Mouse (Mus musculus): Measurements from ENCODE around the gene Ucp1. TPM values are rescaled to one million over a fixed set of nuclear protein-coding genes. Genes with fewer than 3 reads are reported as not detected.
"Not testable (repeated sequence)": the region's sequence is repeated elsewhere in the genome, so short reads cannot be mapped to it uniquely, and the experiment has no call there.

Gene Ucp1
- polyA plus RNA-seq, 1 experiment from 2014 or later = 0.14 TPM

GRCm38 (mm10) chr8:83272464-83272863, 17.7 kb upstream of the Ucp1 start:
- Histone ChIP-seq H3K27me3 (replicated peaks; ENCODE audit: control insufficient read depth, insufficient read depth, low read length) (no peaks in the 10 kb centered on the region), H3K27ac (replicated peaks; ENCODE audit: low read depth, low read length) (no peak overlapping the region), H3K9me3 (ENCODE audit: control insufficient read depth, low read length) (no peaks in the 10 kb centered on the region), H3K4me3 (ENCODE audit: low read depth, low read length) (no peak overlapping the region), H3K4me2 (ENCODE audit: low read depth, low read length) (no peak overlapping the region), H3K9ac (ENCODE audit: low read depth, low read length) (no peak overlapping the region), H3K36me3 (ENCODE audit: control insufficient read depth, insufficient read depth, low read length) (0 out of 2 replicates have a peak, but pooled peaks cover 5% of the 10 kb centered on the region), H3K4me1 (ENCODE audit: control insufficient read depth, insufficient read depth, low read length) (no peaks in the 10 kb centered on the region)
- WGBS = 67% methylated on average over 10 of the region's 10 CpGs
- no peak for DNase-seq (ENCODE audit: low spot score)
- no peak for ATAC-seq (ENCODE audit: low read depth)

- Histone ChIP-seq H3K27me3 (replicated peaks; ENCODE audit: control insufficient read depth, insufficient read depth, low read length) (no peaks in the 10 kb centered on the region), H3K9me3 (ENCODE audit: control insufficient read depth, low read length) (no peaks in the 10 kb centered on the region), H3K9ac (ENCODE audit: low read depth, low read length) (no peak overlapping the region), H3K27ac (replicated peaks; ENCODE audit: low read depth, low read length) (no peak overlapping the region), H3K36me3 (ENCODE audit: control insufficient read depth, insufficient read depth, low read length) (0 out of 2 replicates have a peak, but pooled peaks cover under 1% of the 10 kb centered on the region), H3K4me1 (ENCODE audit: control insufficient read depth, insufficient read depth, low read length) (no peaks in the 10 kb centered on the region), H3K4me3 (ENCODE audit: low read depth, low read length) (no peak overlapping the region), H3K4me2 (ENCODE audit: low read depth, low read length) (no peak overlapping the region)
- ATAC-seq (ENCODE audit: low read depth) = no peak
- 42% methylated on average over 11 of the region's 11 CpGs for WGBS
- DNase-seq (ENCODE audit: low spot score) = no peak
Observed at GRCm38 (mm10) chr8:83274470-83274869, 15.7 kb upstream of the Ucp1 start.

DNA sequence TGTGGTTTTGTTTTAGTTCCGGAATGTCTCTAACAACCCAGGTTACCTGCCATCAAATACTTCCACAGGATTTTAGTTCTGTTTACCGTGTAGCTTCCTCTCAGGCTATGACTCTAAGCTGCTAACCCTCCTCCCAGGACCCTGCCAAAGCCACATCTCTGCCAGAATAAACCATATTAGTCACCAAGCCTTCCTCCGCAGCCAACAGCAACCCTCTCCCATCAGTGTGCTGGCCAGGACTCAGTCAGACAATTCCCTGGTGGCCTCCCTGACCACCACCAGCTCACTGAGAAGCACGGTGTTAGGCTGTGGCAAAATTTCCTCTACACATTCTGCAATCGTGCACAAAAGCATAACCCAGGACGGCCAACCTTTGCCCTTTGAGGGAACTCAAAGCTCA, 11.7 kb upstream of the Ucp1 start:
- Histone ChIP-seq H3K9me3 (ENCODE audit: control insufficient read depth, low read length) (no peaks in the 10 kb centered on the region), H3K36me3 (ENCODE audit: control insufficient read depth, insufficient read depth, low read length) (no peaks in the 10 kb centered on the region), H3K4me2 (ENCODE audit: low read depth, low read length) (no peak overlapping the region), H3K27ac (replicated peaks; ENCODE audit: low read depth, low read length) (no peak overlapping the region), H3K4me1 (ENCODE audit: control insufficient read depth, insufficient read depth, low read length) (no peaks in the 10 kb centered on the region), H3K4me3 (ENCODE audit: low read depth, low read length) (no peak overlapping the region), H3K27me3 (replicated peaks; ENCODE audit: control insufficient read depth, insufficient read depth, low read length) (no peaks in the 10 kb centered on the region), H3K9ac (ENCODE audit: low read depth, low read length) (no peak overlapping the region)
- DNase-seq (ENCODE audit: low spot score) (no peak), ATAC-seq (ENCODE audit: low read depth) (no peak)
- WGBS = 79% methylated on average over 6 of the region's 6 CpGs

- H3K4me3 ChIP-seq (ENCODE audit: low read depth, low read length) = no peak overlapping the region
- WGBS = 81% methylated on average over 8 of the region's 8 CpGs
- peaks cover 4% of the 10 kb centered on the region; the same call in 1 of the 2 replicates for H3K4me1 ChIP-seq (ENCODE audit: control insufficient read depth, insufficient read depth, low read length)
- H3K27me3 ChIP-seq (replicated peaks; ENCODE audit: control insufficient read depth, insufficient read depth, low read length) = peaks cover 11% of the 10 kb centered on the region
- no peak overlapping the region for H3K9ac ChIP-seq (ENCODE audit: low read depth, low read length)
- H3K4me2 ChIP-seq (ENCODE audit: low read depth, low read length) = no peak overlapping the region
- DNase-seq (ENCODE audit: low spot score) (no peak), ATAC-seq (ENCODE audit: low read depth) (no peak)
- H3K36me3 ChIP-seq (ENCODE audit: control insufficient read depth, insufficient read depth, low read length) = no peaks in the 10 kb centered on the region
- no peak overlapping the region for H3K27ac ChIP-seq (replicated peaks; ENCODE audit: low read depth, low read length)
- H3K9me3 ChIP-seq (ENCODE audit: control insufficient read depth, low read length) = no peaks in the 10 kb centered on the region
Observed at GRCm38 (mm10) chr8:83285391-83285790, 4.8 kb upstream of the Ucp1 start.

- DNase-seq (ENCODE audit: low spot score) = no peak
- ATAC-seq (ENCODE audit: low read depth) = no peak
- Histone ChIP-seq H3K27me3 (replicated peaks; ENCODE audit: control insufficient read depth, insufficient read depth, low read length) (no peaks in the 10 kb centered on the region), H3K27ac (replicated peaks; ENCODE audit: low read depth, low read length) (no peak overlapping the region), H3K4me1 (ENCODE audit: control insufficient read depth, insufficient read depth, low read length) (no peaks in the 10 kb centered on the region), H3K9ac (ENCODE audit: low read depth, low read length) (no peak overlapping the region), H3K36me3 (ENCODE audit: control insufficient read depth, insufficient read depth, low read length) (no peaks in the 10 kb centered on the region), H3K9me3 (ENCODE audit: control insufficient read depth, low read length) (no peaks in the 10 kb centered on the region), H3K4me2 (ENCODE audit: low read depth, low read length) (no peak overlapping the region), H3K4me3 (ENCODE audit: low read depth, low read length) (no peak overlapping the region)
- 53% methylated on average over 4 of the region's 4 CpGs for WGBS
Observed at GRCm38 (mm10) chr8:83297375-83297774, 7.2 kb downstream of the Ucp1 start.

DNA sequence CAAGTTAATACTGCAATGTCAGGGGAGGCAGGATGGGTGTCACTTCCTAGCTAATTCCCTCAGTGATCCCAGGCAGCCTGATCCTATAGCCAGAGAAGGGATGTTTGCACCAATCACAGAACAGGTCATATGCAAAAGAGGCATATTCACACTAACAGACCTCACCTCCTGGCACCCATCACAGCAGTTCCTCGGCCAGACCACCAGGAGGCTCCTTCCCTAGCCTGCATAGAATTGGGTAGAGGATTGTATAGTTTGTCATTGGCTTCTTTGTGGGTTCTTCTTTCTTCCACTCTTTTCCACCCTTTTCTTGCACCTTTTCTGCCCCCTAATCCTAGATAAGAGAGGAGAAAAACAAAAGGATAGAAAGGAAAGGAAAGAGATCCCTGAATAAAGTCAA, 10.0 kb downstream of the Ucp1 start:
- no peak for DNase-seq (ENCODE audit: low spot score)
- WGBS = 45% methylated on average over 1 of the region's 1 CpGs
- H3K9ac ChIP-seq (ENCODE audit: low read depth, low read length) = no peak overlapping the region
- ATAC-seq (ENCODE audit: low read depth) = no peak
- H3K36me3 ChIP-seq (ENCODE audit: control insufficient read depth, insufficient read depth, low read length) = no peaks in the 10 kb centered on the region
- H3K4me1 ChIP-seq (ENCODE audit: control insufficient read depth, insufficient read depth, low read length) = no peaks in the 10 kb centered on the region
- H3K27me3 ChIP-seq (replicated peaks; ENCODE audit: control insufficient read depth, insufficient read depth, low read length) = no peaks in the 10 kb centered on the region
- H3K4me2 ChIP-seq (ENCODE audit: low read depth, low read length) = no peak overlapping the region
- H3K4me3 ChIP-seq (ENCODE audit: low read depth, low read length) = no peak overlapping the region
- no peaks in the 10 kb centered on the region for H3K9me3 ChIP-seq (ENCODE audit: control insufficient read depth, low read length)
- H3K27ac ChIP-seq (replicated peaks; ENCODE audit: low read depth, low read length) = no peak overlapping the region

DNA sequence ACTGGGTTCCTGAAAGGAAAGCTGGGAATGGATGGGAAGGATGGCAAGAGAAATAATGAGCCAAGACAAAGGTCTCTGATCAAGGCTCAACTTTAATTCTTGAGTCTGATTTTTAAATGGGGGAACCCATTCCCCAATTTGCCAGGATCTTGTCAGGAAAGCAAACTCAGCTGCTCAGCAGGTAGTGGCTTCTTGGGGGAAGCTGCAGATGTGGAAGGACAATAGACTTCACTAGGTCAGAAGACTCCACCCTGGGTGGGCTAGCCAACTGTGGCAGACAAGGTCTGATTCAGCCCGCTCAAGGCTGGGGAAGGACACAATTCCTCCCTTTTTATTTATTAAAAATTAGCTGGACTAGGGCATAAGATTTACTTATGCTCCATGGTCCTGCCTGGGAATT, 14.8 kb downstream of the Ucp1 start:
- WGBS = 100% methylated on average over 1 of the region's 1 CpGs
- DNase-seq (ENCODE audit: low spot score) = no peak
- no peaks in the 10 kb centered on the region for H3K4me1 ChIP-seq (ENCODE audit: control insufficient read depth, insufficient read depth, low read length)

GRCm38 (mm10) chr8:83309836-83310235, 19.7 kb downstream of the Ucp1 start:
- H3K4me2 ChIP-seq (ENCODE audit: low read depth, low read length) = no peak overlapping the region
- no peak for DNase-seq (ENCODE audit: low spot score)
- no peak overlapping the region for H3K9ac ChIP-seq (ENCODE audit: low read depth, low read length)
- no peak overlapping the region for H3K27ac ChIP-seq (replicated peaks; ENCODE audit: low read depth, low read length)
- ATAC-seq (ENCODE audit: low read depth) = no peak
- no peaks in the 10 kb centered on the region for H3K27me3 ChIP-seq (replicated peaks; ENCODE audit: control insufficient read depth, insufficient read depth, low read length)
- H3K4me1 ChIP-seq (ENCODE audit: control insufficient read depth, insufficient read depth, low read length) = no peaks in the 10 kb centered on the region
- no peak overlapping the region for H3K4me3 ChIP-seq (ENCODE audit: low read depth, low read length)
- no peaks in the 10 kb centered on the region for H3K9me3 ChIP-seq (ENCODE audit: control insufficient read depth, low read length)
- 81% methylated on average over 6 of the region's 6 CpGs for WGBS
- 0 out of 2 replicates have a peak, but pooled peaks cover 4% of the 10 kb centered on the region for H3K36me3 ChIP-seq (ENCODE audit: control insufficient read depth, insufficient read depth, low read length)

More for the DNA sequence above, 14.8 kb downstream of the Ucp1 start:
- no peak for ATAC-seq (ENCODE audit: low read depth)
- H3K27ac ChIP-seq (replicated peaks; ENCODE audit: low read depth, low read length) = no peak overlapping the region
- no peaks in the 10 kb centered on the region for H3K36me3 ChIP-seq (ENCODE audit: control insufficient read depth, insufficient read depth, low read length)
- no peaks in the 10 kb centered on the region for H3K27me3 ChIP-seq (replicated peaks; ENCODE audit: control insufficient read depth, insufficient read depth, low read length)
- no peak overlapping the region for H3K4me2 ChIP-seq (ENCODE audit: low read depth, low read length)
- H3K9me3 ChIP-seq (ENCODE audit: control insufficient read depth, low read length) = no peaks in the 10 kb centered on the region
- H3K9ac ChIP-seq (ENCODE audit: low read depth, low read length) = no peak overlapping the region
- no peak overlapping the region for H3K4me3 ChIP-seq (ENCODE audit: low read depth, low read length)

- H3K36me3 ChIP-seq (ENCODE audit: control insufficient read depth, insufficient read depth, low read length) = peaks cover 40% of the 10 kb centered on the region
- not testable (repeated sequence) for H3K4me1 ChIP-seq (ENCODE audit: control insufficient read depth, insufficient read depth, low read length); H3K27me3 ChIP-seq (replicated peaks; ENCODE audit: control insufficient read depth, insufficient read depth, low read length); H3K9ac ChIP-seq (ENCODE audit: low read depth, low read length); H3K9me3 ChIP-seq (ENCODE audit: control insufficient read depth, low read length); ATAC-seq (ENCODE audit: low read depth); H3K27ac ChIP-seq (replicated peaks; ENCODE audit: low read depth, low read length); DNase-seq (ENCODE audit: low spot score); H3K4me2 ChIP-seq (ENCODE audit: low read depth, low read length); H3K4me3 ChIP-seq (ENCODE audit: low read depth, low read length)
- WGBS = 53% methylated on average over 4 of the region's 4 CpGs
Observed at GRCm38 (mm10) chr8:83315084-83315483, 24.9 kb downstream of the Ucp1 start.

Measured in embryonic facial prominence, embryonic 14.5 days (tissue).